Mouse (Mus musculus): ENCODE measurements at regions not wholly inside any gene's neighbourhood (a gene's known extent, or its start where the extent isn't known, plus 50 kb on each side); places are given as distances from the start of the nearest gene placed in this dataset.
A peak's percentile ranks its signal among the peaks of the same experiment; 100 is the strongest.

DNA sequence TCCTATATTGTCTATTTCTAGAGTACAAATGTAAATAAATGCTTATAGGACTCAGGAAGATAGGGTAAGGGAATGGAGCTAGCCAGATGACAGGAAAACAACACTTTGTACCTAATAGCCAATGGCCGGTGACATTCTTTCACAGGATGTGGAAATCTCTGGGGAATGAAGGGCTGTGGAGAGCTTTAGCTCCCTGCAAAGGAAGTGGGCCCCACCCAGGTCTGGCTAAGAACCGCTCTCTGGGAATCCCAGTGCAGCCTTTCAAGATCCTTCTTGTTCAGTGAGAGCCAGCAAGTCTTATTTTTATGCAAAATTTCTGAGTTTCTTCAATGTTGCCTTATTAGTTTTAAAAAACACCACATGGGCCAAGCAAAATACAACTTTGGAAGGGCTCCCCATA, 54.7 kb upstream of the Pappa2 start:
- no peak for DNase-seq (ENCODE audit: low spot score in 2 of 2)

DNA sequence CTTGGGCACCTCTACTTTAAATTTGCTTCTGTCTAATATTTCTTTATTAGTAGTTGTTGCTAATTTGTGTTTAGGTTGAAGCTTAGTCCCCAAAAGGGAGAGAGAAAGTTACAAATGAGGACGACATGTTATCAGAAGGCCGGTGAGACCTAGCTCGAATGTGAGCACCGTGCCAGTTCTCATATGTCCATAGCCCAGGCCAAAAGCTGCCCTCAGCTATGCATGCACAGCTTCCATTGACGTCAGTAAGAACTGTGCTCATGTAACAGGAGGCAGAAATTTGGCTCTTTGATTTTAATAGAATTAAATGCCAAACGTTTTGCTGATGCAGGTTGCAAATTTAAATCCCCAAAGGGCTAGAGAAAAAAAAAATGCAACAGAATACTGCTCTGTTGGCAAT, 56.1 kb upstream of the Pappa2 start:
- DNase-seq (ENCODE audit: low spot score in 2 of 2): no peak

DNA sequence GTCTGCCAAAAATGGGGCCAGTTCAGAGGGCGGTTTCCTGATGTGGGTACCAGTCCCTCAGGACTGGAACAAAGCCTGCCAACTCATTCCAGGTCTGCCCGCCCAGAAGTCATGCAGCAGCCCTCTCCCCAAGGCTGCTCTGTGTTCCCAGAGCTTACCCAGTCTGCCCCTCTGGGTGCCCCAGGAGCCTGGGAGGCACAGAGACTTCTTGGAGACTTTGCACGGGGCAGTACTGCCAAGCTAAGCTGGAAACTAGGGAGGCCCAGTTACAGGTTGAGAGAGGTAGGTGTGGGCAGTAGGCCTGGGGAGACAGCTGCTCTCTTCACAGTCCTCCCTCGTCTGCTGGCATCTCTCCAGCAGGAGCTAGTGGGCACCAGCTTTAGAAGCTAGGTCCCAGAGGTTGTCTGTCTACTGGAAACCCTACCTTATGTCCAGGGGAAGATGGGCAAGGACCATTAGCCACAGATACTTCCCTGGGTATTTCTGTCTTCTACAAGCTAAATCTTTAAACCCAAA, 65.6 kb upstream of the Pappa2 start:
- no peak for DNase-seq (ENCODE audit: low spot score in 2 of 2)

DNA sequence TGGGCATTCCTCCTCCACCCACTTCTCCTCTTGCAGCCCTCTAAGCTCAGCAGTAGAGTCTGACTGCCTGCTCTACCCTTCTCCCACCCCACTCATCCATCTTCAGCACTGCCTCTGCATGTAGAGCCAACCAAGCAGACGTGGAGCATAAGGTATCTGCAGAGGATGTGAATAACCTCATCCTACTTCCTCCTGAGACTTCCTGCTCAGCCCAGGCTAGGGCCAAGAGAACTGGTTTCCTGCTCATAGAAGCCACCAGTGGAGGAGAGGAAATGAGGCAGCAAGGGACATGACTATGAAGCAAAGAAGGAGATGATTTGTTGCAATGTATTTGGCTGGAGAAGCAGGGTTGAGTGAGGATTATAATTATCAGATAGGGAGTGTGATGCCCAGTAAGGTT, 84.7 kb upstream of the Pappa2 start:
- DNase-seq (ENCODE audit: low spot score in 2 of 2): no peak

DNA sequence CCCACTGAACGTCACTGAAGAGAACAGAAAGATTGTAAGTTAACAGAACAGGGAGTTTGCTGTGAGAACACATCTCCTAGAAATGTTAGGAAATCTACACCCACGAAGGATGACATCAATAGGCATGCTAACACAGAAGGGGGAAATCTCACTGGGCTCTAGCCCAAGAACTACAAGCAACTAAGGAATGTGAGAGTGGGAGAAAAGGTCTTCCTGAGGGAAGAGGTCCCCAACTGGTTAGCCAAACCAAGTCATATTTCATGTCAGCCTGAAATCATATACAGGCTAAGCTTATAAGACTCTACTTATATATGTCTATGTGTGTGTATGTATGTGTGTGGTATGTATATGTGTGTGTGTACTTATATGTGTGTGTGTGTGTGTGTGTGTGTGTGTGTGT, 118.9 kb upstream of the Pappa2 start:
- no peak for DNase-seq (ENCODE audit: low spot score in 2 of 2)

DNA sequence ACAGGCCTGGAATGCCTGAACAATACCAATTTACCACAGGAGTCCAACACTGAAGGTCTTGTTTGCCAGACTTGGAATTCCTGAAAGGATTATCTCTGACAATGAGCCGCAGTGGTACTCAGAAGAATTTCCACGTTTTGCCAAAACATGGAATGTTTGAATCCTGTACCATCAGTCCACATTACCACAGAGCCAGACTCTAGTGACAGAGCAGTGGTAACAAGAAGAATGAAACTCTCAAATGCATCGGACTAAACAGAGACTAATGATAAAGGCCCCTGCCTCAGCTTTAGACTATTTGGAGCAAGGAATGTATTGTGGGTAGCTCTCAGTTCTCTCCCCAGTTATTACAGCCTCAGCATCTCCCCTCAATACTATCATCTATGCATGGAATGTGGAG, 109.9 kb upstream of the Cop1 start:
- no peak for DNase-seq (ENCODE audit: low spot score in 2 of 2)

DNA sequence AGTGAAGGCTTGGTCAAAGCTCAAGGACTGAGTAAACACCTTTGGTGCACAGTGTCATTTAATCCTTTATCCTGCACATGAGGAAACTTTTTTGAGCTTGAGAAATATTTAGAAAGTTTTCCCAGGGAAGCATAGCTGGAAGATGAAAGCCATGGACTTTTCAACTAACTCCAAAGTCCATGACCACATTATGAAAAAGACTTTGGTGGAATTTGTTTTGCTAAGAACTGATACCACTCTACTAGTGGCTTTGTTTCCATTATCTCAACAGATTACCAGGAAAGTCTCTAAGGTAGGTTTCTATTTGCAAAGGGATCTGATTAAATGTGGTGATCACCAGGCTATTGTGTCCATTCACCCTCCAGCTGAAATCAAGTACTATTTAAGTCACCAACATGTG, 107.2 kb upstream of the Cop1 start:
- no peak for DNase-seq (ENCODE audit: low spot score in 2 of 2)

DNA sequence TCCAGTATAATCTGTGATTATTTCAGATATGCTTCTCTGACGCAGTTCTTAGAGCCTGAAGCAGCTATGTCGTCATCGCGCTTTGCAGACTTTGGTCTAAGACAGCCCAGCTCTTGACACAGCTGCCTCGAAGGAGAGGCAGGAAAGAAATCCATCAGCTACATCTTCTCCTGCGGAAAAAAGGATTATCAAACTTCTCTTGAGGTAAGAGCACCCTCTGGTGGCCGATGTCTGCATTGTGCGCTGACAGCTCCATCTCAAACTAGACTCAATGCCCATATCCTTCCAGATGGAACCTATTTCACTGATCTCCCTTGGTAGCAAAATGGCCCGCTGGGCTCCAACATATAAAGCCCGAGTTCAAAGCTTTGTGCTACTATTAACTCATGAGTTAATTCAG, 96.8 kb upstream of the Cop1 start:
- DNase-seq (ENCODE audit: low spot score in 2 of 2): peak; percentile 55 to 63

DNA sequence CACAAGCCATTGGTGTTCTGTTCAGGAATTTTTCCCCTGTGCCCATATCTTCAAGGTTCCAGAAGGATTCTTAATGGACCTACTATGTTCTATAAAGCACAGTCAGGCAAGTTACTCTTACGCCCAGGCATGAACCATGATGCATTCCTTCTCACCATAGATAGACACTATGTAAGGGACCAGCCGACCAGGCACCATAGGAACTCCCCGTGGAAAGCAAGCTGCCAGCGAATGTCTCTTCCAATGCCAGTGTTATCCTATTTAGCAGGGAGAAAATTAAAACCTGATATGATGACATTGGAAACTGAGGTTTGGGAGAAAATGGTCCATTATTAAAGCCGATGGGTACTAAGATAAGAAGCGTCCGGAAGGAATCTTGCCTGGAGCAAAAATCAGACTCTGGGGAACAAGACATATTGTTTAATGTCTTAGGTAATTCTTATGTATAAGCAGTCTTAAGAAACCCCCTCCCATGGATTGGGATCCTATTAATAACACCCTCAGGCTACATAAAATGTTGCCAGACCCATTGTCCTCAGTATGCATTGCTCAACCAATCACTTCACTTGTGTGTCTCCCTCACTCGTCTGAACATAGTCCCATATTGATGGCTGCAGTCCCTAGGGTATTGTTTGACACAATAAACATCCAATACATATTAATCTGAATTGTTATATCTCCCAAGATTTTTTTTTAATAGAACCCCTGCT, 84.2 kb upstream of the Cop1 start:
- no peak for DNase-seq (ENCODE audit: low spot score in 2 of 2)

DNA sequence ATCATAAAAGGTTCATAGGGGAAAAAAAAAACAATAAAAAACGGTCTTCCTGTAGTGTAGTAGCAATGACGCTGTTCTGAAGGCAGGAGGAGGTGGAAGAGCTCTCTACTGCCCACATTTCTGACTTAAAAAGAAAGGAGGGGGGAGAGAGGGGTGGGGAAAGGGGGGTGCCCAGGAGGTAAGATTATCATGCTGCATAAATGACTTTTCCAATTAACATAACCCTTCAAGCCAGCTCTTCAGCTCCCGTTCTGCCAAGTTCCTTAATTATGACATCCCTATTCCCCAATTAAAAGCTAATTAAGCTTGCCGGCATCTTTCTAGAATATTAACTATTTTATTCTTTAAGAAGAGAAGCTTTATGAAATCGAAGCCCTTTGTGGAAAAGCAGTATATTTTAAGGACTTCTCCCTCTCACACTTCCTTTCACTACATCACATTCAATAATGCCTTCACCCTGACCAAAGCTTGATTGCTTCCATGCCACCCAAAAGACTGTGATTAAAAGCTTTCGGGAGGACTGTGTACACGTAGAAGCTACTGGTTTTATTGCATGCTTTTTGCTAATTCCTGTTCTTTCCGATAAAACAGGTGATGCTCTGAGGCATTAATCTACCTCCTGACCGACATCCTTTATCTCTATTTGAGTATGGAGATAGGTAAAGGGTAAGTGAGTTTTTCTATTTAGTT, 83.5 kb upstream of the Cop1 start:
- no peak for DNase-seq (ENCODE audit: low spot score in 2 of 2)

DNA sequence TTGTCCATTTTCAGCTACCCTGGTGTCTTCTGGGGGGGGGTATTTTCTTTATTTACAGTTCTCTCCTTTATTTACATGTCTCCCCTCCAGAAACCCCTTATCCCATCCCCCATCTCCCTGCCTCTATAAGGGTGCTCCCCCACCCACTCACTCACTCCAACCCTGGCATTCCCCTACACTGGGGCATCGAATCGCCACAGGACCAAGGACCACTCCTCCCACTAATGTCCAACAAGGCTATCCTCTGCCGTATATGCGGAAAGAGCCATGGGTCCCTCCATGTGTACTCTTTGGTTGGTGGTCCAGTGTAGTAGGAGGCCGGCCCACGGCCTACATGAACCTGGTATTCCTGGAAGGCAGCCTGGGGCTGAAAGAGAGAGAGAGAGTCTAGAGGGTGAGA, 82.9 kb upstream of the Cop1 start:
- DNase-seq (ENCODE audit: low spot score in 2 of 2): no peak

DNA sequence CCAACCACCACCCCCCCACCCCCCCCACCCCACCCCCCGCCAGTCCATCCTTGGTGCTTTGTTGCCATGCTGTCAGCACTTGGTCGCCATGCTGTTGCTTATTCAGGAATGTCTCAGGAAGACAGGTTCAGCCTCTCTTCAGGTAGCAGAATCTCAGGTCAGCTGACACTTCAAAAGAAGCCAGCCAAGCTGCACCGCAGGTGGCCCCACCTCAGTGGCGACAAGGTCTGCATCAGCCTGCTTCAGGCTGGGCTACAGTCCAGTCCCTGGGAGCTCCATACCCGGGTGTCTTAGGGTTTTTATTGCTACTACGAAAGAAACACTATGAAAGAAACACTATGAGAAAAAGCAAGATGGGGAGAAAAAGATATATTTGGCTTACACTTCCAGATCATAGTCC, 82.4 kb upstream of the Cop1 start:
- DNase-seq (ENCODE audit: low spot score in 2 of 2): no peak

DNA sequence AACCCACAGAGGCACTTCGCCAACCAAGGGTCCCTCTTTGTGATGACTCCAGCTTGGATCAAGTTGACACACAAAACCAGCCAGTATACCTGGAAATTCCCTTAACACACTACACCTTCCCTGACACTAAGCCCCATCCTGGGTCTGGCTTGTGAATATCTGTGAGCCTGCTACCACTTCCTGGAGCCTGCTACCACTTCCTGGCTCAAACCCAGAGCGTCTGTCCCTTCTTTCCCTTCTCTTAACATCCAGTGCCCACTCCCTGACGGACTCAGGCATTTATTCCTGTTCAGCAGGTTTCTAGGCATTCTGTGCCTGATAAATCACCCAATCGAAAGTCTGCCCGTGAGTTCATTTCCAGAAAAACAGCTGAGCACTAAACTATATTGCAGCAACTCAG, 81.8 kb upstream of the Cop1 start:
- DNase-seq (ENCODE audit: low spot score in 2 of 2): no peak

DNA sequence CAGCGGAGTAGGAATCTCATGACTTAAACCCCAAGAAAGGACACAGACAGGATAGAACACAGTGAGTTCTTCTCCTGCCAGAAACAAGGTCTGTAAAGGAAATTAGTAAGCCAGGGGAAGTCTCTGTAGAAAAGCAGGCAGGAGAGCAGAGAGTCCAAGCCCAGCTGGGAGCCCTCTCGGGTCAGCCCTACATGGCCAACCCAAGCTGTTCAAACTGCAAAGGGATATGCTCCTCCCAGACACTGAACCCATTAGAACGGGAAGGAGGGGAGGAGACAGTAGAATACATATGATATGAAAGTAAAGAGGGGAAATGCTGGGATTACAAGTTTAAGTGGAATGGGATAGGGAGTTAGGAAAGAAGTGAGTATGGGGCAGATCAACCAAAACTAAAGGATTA, 75.7 kb upstream of the Cop1 start:
- DNase-seq (ENCODE audit: low spot score in 2 of 2): no peak

DNA sequence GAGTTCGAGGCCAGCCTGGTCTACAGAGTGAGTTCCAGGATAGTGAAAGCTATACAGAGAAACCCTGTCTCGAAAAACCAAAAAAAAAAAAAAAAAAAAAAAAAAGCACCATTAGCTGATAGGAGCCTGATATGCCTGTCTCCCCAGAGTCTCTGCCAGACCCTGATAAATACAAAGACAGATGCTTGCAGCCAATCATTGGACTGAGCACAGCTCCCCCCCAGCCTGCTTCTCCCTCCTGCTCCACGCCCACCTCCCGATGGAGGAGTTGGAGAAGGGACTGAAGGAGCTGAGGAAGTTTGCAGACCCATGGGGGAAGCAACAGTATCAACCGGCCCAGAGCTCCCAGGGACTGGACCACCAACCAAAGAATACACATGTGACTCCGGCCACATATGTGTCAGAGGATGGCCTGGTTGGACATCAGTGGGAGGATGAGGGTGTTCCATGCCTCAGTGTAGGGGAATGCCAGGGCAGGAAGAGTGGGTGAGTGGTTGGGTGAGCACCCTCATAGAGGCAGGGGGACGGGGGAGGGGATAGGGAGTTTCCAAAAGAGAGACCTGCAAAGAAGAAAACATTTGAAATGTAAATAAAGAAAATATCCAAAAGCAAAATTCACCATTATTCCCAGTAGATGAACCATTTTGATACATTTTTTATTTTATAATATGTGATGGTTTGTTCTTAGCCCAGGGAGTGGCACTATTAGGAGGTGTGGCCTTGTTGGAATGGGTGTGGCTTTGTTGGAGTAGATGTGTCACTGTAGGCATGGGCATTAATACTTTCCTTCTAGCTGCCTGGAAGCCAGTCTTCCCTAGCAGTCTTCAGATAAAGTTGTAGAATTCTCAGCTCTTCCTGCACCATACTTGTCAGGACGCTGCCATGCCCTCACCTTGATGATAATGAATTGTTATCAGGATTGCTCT, 71.8 kb upstream of the Cop1 start:
- no peak for DNase-seq (ENCODE audit: low spot score in 2 of 2)

DNA sequence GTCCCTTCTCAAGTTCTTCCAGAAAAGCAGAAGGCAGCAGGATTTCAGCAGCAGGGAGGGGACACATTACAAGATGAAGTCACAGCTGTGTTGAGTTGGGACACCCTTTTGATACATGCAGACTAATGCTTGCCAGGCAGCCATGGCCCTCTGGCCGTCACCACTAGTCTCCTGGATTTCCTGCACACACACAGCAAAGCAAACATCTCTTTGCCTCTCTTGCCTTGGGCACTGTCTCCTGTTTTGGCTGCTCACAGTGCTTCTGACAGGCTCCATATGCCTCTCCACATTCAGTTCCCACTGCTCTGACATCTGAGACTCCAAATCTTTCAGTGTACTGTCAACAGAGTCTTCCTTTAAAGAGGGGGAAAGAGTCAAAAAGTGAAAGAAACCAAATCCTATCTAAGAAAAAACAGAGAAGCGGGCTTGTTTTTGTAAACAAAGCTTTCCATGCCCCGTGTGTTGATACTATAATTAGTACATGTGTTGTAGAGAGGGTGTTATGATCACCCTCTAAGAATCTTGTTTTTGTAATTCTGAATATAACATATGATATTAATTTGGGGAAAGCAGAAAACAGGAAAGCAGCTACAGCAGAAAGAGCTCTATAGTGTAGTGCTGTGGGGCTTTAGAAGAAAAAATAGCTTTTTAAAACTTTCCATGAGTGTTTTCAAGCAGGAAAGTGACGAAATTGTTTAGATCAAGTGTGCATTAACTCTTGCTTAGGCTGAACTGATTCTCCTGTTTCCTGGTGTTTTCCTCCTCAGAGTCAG, 68.8 kb upstream of the Cop1 start:
- peak in 1 of 2 experiments; percentile 3 for DNase-seq (ENCODE audit: low spot score in 2 of 2)

DNA sequence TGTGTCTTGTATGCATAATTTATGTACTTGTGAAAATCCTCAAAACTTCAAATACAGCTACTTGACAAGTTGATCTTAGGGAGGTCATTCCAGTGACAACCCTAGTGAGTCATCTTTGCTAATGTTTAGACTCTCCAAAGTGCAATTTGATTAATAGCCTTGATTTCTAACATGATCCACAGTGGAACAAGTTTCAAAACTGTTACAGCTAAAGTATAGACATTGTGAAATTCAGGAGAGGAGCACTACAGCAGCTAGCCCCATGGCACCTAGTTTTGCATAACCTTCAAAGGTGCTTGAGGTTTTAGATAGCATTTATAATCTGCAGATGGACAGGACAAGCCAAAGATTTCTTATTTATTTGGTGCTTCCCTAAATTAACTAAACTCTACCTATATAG, 50.1 kb upstream of the Cop1 start:
- DNase-seq (ENCODE audit: low spot score in 2 of 2): no peak

All from right cerebral cortex, postnatal 36 days (tissue).